Mouse (Mus musculus) thymus, adult 2 months (tissue): ENCODE measurements around the gene Pex10. TPM values are rescaled to one million over a fixed set of nuclear protein-coding genes. Genes with fewer than 3 reads are reported as not detected.

Experiments
- DNase-seq: peaks from one replicate; pipeline ENCODE4 v3.0.0; 2021
- H3K27ac ChIP-seq: fragments of 200-500 bp; 2 replicates; pipeline ENCODE4 v1.5.1; 2012; ENCODE audit warnings: low read length, control low read depth; ENCODE audit not compliant: control insufficient read depth, insufficient read depth
- H3K27me3 ChIP-seq: fragments of 200-500 bp; 2 replicates; pipeline ENCODE4 v1.6.1; 2012; ENCODE audit warnings: mild to moderate bottlenecking, low read length, moderate library complexity, mixed read lengths; ENCODE audit not compliant: control insufficient read depth, insufficient read depth
- H3K36me3 ChIP-seq: fragments of 200-500 bp; 2 replicates; pipeline ENCODE4 v1.6.1; 2012; ENCODE audit warnings: mild to moderate bottlenecking, low read length, moderate library complexity; ENCODE audit not compliant: control insufficient read depth, insufficient read depth
- H3K4me1 ChIP-seq: fragments of 200-500 bp; replicated peaks from 2 replicates; pipeline ENCODE4 v1.6.1; 2012; ENCODE audit warnings: low read length; ENCODE audit not compliant: control insufficient read depth, insufficient read depth
- H3K4me3 ChIP-seq: fragments of 200-500 bp; 2 replicates; pipeline ENCODE4 v1.5.1; 2012; ENCODE audit warnings: mild to moderate bottlenecking, low read length, control low read depth, moderate library complexity; ENCODE audit not compliant: control insufficient read depth, insufficient read depth
- CTCF ChIP-seq: fragments of 200-500 bp; IDR thresholded peaks from 2 replicates; pipeline ENCODE4 v1.5.1; 2012; ENCODE audit warnings: mild to moderate bottlenecking, control low read depth, low read length, moderate library complexity, borderline replicate concordance; ENCODE audit not compliant: control insufficient read depth, poor library complexity, insufficient read depth; ENCODE audit errors: extremely low read depth
- POLR2A ChIP-seq: fragments of 200-500 bp; IDR thresholded peaks from 2 replicates; pipeline ENCODE4 v1.6.1; 2012; ENCODE audit warnings: mild to moderate bottlenecking, low read length, control low read depth, moderate library complexity; ENCODE audit not compliant: control insufficient read depth, poor library complexity, insufficient read depth; ENCODE audit errors: extremely low read depth
- WGBS: fragments of 180-500 bp; shearing (Covaris S2); methylation state at CpG from one replicate; pipeline ENCODE4 v1.1.7; 2018; 5-methylcytosine and 5-hydroxymethylcytosine counted together
- polyA plus RNA-seq: library from polyadenylated mRNA; depleted of rRNA; stranded (reverse); fragments of >200 nt; gene quantifications from 2 replicates; pipeline ENCODE4 v1.2.3, GENCODE M21; 2012

Pex10 gene
- polyA plus RNA-seq, 1 experiment: 38.0 TPM

DNA sequence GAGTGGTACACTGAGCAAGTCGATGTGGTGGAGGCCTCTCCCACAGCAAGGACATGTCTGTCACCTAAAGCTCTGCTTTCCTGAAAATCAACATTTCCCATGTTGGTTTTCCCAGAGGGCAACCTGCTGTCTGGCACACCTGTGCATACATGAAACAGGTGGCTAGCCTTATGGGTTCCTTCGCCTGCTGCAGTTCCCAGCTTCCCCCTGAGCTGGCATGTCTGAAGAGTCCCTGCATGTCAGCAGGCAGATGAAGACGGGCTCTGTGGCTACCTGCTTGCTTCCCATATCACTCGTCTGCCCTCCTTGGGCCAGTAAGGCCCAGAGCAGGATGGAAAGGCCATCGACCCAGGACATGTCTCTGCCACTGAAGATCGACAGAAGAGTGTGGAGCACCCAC, 30.6 kb downstream of the Pex10 start:
- no peak for TF ChIP-seq CTCF
- TF ChIP-seq POLR2A: no peak
- no peaks in the 10 kb centered on the region for H3K36me3 ChIP-seq
- H3K27me3 ChIP-seq: no peaks in the 10 kb centered on the region
- WGBS: 91% methylated on average over 6 of the region's 6 CpGs
- no peaks in the 10 kb centered on the region for H3K4me1 ChIP-seq
- no peak overlapping the region for H3K4me3 ChIP-seq
- no peak for DNase-seq
- no peak overlapping the region for H3K27ac ChIP-seq

DNA sequence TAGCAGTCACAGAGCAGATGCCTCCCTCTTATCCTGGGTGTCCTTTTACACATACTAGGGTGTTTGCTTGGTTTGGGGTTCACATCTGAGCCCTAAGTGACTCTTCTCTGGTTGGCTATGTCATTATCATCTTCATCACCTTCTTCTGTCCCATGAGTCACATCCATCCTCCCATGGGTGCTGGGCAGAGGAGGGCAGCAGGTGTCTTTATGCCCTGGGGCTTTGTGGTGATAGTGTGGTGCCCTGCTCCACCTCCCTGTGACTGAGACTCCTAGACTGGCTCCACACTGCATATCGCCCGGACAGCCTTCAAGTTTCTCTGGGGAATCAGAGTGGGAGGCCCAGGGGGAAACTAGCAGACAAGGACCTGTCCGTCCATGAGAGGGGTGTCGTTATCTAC, 31.8 kb downstream of the Pex10 start:
- Histone ChIP-seq H3K4me1 (no peaks in the 10 kb centered on the region), H3K4me3 (no peak overlapping the region), H3K27ac (no peak overlapping the region), H3K27me3 (no peaks in the 10 kb centered on the region), H3K36me3 (no peaks in the 10 kb centered on the region)
- TF ChIP-seq CTCF (no peak), POLR2A (no peak)
- DNase-seq: no peak
- WGBS: 93% methylated on average over 4 of the region's 4 CpGs

DNA sequence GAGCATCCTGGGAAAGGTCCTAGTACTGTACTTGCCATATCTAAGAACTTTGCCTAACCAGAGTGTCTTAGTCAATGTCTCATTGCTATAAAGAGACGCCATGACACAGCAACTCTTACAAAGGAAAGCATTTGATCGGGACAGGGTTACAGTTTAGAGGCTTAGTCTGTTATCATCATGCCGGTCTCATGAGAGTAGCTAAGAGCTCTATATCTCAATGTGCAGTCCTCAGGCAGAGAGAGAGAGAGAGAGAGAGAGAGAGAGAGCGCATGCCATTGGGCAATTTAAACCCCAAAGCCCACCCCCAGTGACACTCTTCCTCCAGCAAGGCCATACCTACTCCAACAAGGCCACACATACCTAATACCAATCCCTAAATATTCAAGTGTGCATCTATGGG, 41.1 kb downstream of the Pex10 start:
- Histone ChIP-seq H3K4me1 (no peaks in the 10 kb centered on the region), H3K36me3 (no peaks in the 10 kb centered on the region), H3K4me3 (no peak overlapping the region), H3K27ac (no peak overlapping the region), H3K27me3 (no peaks in the 10 kb centered on the region)
- TF ChIP-seq CTCF (no peak), POLR2A (no peak)
- no peak for DNase-seq
- WGBS: 91% methylated on average over 4 of the region's 4 CpGs

DNA sequence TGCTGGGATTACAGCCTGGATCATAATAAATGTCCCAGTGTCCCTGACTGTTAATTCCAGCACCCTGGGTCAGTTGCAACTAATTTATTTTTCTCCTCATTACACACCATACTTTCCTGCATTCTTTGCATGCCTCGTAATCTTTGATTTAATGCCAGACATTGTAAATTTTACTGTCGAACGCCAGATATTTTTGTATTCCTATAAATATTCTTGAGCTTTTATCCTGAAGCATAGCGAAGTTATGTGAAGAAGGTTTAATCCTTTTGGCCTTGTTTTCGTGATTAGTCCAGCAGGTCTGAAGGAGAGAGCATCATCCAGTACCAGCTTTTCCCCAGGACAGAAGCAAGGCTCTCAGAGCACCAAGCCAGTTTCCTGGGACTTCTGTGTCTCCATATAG, 42.7 kb downstream of the Pex10 start:
- no peak overlapping the region for H3K27ac ChIP-seq
- no peak for DNase-seq
- H3K27me3 ChIP-seq: no peaks in the 10 kb centered on the region

DNA sequence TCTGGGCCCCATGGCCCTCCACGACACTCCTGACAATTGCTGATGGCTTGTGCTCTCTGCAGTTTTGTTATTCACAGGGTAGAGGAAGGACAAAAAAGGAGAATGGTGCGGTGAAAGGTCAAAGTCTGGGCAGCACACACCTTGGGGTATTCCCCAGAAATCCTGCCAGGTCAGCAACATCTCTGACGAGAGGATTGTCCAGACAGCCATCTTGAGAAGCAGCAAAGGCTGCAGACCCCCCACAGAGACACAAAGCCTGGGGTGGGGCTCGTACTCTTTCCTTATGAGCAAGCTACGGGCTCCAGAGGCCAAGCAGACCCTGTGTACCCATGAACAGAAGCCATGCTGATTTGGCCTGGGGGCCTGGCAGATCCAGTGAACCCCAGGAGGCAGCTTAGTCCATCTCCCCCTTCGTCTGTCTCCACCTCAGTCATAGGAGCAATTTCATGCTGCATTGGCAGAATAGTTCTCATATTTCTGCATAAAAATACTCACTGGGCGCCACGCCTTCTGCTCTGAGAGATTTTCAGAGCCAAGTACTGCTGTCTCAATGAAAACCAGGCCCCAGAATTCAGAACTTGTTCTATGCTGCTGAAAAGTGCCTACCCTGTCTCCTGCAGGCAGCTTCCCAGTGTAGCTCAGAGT, 47.1 kb downstream of the Pex10 start:
- TF ChIP-seq CTCF: no peak
- TF ChIP-seq POLR2A: no peak
- 91% methylated on average over 8 of the region's 8 CpGs for WGBS
- H3K27ac ChIP-seq: no peak overlapping the region
- H3K36me3 ChIP-seq: no peaks in the 10 kb centered on the region
- H3K4me3 ChIP-seq: no peak overlapping the region
- no peaks in the 10 kb centered on the region for H3K27me3 ChIP-seq
- no peaks in the 10 kb centered on the region for H3K4me1 ChIP-seq
- DNase-seq: no peak

More for the DNA sequence above, 42.7 kb downstream of the Pex10 start:
- Histone ChIP-seq H3K36me3 (no peaks in the 10 kb centered on the region), H3K4me3 (no peak overlapping the region), H3K4me1 (no peaks in the 10 kb centered on the region)
- TF ChIP-seq CTCF (no peak), POLR2A (no peak)
- 96% methylated on average over 5 of the region's 5 CpGs for WGBS

DNA sequence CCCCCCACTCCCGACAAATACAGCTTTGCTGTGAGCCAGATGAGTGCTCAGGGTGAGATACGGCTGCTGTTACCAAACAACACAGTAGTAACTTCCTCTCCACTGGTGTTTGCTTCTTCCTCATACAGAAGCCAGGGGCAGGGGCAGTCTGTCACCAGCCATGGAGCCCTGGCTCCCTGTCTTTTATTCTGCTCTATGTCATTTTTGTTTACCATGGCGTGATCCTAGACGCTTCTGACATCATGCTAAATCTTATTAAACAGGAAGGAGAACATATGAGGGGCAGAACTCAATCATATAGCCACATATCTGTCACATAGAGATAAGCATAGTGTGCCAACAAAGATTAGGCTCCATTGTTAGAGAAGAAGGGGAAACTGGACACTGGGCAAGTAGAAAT, 49.8 kb downstream of the Pex10 start:
- Histone ChIP-seq H3K27ac (no peak overlapping the region), H3K36me3 (no peaks in the 10 kb centered on the region), H3K4me1 (no peaks in the 10 kb centered on the region), H3K4me3 (no peak overlapping the region), H3K27me3 (no peaks in the 10 kb centered on the region)
- TF ChIP-seq POLR2A (no peak), CTCF (no peak)
- DNase-seq: no peak
- WGBS: 53% methylated on average over 4 of the region's 4 CpGs

DNA sequence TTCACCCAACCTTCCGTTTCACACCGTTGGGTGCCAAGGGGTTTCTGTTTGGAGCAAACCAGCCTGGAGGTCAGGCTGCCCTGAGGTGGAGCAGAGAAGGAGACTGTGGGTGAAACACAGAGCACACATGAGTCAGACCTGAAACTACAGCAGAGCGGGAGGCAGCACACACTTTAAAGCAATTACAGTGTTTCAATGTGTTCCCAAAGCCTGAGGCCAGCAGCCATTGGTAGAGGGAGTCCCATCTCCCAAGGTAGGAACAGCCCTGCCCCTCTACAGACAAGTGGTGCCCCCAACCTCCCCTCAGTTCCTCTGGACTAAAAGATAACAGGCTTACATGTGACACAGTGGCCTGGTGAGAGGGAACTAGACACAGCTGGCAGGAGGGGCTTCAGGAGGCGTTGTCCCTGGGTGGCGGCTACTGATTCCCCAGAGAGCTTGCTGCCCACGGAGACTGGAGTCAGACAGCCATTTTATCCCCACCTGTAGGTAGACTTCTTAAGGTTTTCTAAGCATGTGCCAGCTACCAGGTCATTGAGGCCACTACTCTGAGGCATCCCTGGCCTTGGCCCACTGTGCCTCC, 50.7 kb downstream of the Pex10 start:
- H3K36me3 ChIP-seq: no peaks in the 10 kb centered on the region
- H3K27ac ChIP-seq: no peak overlapping the region
- H3K4me1 ChIP-seq: no peaks in the 10 kb centered on the region
- H3K4me3 ChIP-seq: no peak overlapping the region
- DNase-seq: no peak
- TF ChIP-seq CTCF (no peak), POLR2A (no peak)
- no peaks in the 10 kb centered on the region for H3K27me3 ChIP-seq
- WGBS: 82% methylated on average over 6 of the region's 6 CpGs
